ENCODE assay signal across 30 mouse cellular contexts in the genomic region with DNA sequence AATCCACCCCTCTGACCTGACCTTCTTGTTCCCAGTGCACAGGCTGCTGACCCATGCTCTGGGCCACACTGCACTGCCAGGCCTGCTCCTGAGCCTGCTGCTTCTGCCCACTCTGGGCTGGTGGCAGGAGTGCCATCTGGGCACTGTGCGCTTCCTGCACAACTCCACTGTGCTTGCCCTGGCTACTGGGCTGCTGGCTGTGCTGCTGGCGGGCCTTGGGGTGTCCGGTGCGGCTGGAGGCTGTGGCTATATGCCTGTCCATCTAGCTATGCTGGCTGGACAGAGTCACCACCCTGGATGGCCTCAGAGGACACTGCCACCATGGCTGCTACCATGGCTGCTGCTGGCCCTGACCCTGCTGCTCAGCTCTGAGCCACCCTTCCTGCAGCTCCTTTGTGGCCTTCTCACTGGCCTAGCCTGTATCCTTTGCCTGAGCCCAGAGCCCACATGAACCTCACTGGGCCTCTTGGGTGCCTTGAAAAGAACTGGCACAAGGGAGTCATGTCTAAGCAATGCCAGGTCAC. TPM values are rescaled to one million over a fixed set of nuclear protein-coding genes. Genes with fewer than 3 reads are reported as not detected.
DNase-seq lines count a peak whose midpoint lies in the region; ATAC-seq and TF ChIP-seq lines count a peak whose summit lies in the region.
"Had no signal": no experiment of that assay in that cellular context is flagged by ENCODE, and none has a peak within 500 bp of the region (broad histone marks: within the 10 kb centered on the region; RNA-seq: fewer than 3 reads in every experiment).

No protein-coding gene starts in this region.

- H3K27me3 ChIP-seq in hindbrain, embryonic 13.5 days, result no peaks in the 10 kb centered on the region
- H3K27me3 ChIP-seq in hindbrain, embryonic 12.5 days, result no peaks in the 10 kb centered on the region
- no peaks in the 10 kb centered on the region for H3K27me3 ChIP-seq in limb, embryonic 12.5 days
- no peaks in the 10 kb centered on the region for H3K27me3 ChIP-seq in limb, embryonic 10.5 days (ENCODE audit: low read depth, poor library complexity, severe bottlenecking)
- H3K27me3 ChIP-seq: neural tube, embryonic 12.5 days; Patski had no signal

- peak; percentile 58 for DNase-seq in gastrocnemius, adult 2 months
- no peak for DNase-seq in gastrocnemius, postnatal 14 days
- no peak for DNase-seq in limb, embryonic 10.5 days (ENCODE audit: low spot score)
- DNase-seq in skeletal muscle tissue, adult 2 months (ENCODE audit: low read depth, low spot score), result peak; percentile 59
- no peak for DNase-seq in layer of hippocampus, adult 9-11 months
- DNase-seq: adrenal gland, postnatal 10 days; cerebellum, adult 8-10 months; cerebellum, postnatal 25 days; gastrocnemius, postnatal 10 days; heart, adult 18-20 months; heart, postnatal 14 days; kidney, postnatal 36 days; left cerebral cortex, postnatal 4 days; liver; lung, adult 2 months; lung, postnatal 14 days; thymus, adult 18-20 months; thymus, postnatal 25 days had no signal

- intact Hi-C loops in gastrocnemius, adult 2 months (cut with DNase I), result no loop called here
- intact Hi-C loops in gastrocnemius, postnatal 14 days (cut with DNase I; ENCODE audit: low total_unique reads), result no loop called here

- H3K9ac ChIP-seq in hindbrain, embryonic 13.5 days, result peak overlapping the region; percentile 53
- no peak overlapping the region for H3K9ac ChIP-seq in hindbrain, embryonic 12.5 days
- H3K9ac ChIP-seq in limb, embryonic 12.5 days (replicated peaks), result 0 out of 2 replicates have a peak overlapping the region, but pooled peaks have one; percentile 5
- H3K9ac ChIP-seq: liver, embryonic 14.5 days; neural tube, embryonic 12.5 days had no signal

- H3K9me3 ChIP-seq in hindbrain, embryonic 13.5 days, result no peaks in the 10 kb centered on the region
- H3K9me3 ChIP-seq in hindbrain, embryonic 12.5 days (replicated peaks), result no peaks in the 10 kb centered on the region
- no peaks in the 10 kb centered on the region for H3K9me3 ChIP-seq in limb, embryonic 12.5 days
- H3K9me3 ChIP-seq in limb, embryonic 10.5 days (replicated peaks), result no peaks in the 10 kb centered on the region
- H3K9me3 ChIP-seq: midbrain, embryonic 10.5 days; neural tube, embryonic 12.5 days had no signal

- H3K4me3 ChIP-seq in gastrocnemius, adult 2 months, result no peak overlapping the region
- H3K4me3 ChIP-seq in hindbrain, embryonic 13.5 days, result no peak overlapping the region
- H3K4me3 ChIP-seq in hindbrain, embryonic 12.5 days, result no peak overlapping the region
- no peak overlapping the region for H3K4me3 ChIP-seq in limb, embryonic 12.5 days (replicated peaks)
- no peak overlapping the region for H3K4me3 ChIP-seq in limb, embryonic 10.5 days
- H3K4me3 ChIP-seq: layer of hippocampus, adult 2 months; midbrain, embryonic 10.5 days; myocyte; neural tube, embryonic 12.5 days had no signal

- WGBS in hindbrain, embryonic 13.5 days, result 94% methylated on average over 4 of the region's 4 CpGs
- 95% methylated on average over 4 of the region's 4 CpGs for WGBS in hindbrain, embryonic 12.5 days
- 96% methylated on average over 4 of the region's 4 CpGs for WGBS in limb, embryonic 12.5 days
- 96% methylated on average over 4 of the region's 4 CpGs for WGBS in limb, embryonic 10.5 days

- H3K27ac ChIP-seq in gastrocnemius, adult 2 months, result peak overlapping the region; percentile 84
- H3K27ac ChIP-seq in hindbrain, embryonic 13.5 days, result no peak overlapping the region
- no peak overlapping the region for H3K27ac ChIP-seq in hindbrain, embryonic 12.5 days
- no peak overlapping the region for H3K27ac ChIP-seq in limb, embryonic 12.5 days
- no peak overlapping the region for H3K27ac ChIP-seq in limb, embryonic 10.5 days
- H3K27ac ChIP-seq: layer of hippocampus, adult 2 months; liver, embryonic 14.5 days; midbrain, embryonic 10.5 days; neural tube, embryonic 12.5 days had no signal

- H3K36me3 ChIP-seq in hindbrain, embryonic 13.5 days, result peaks cover 30% of the 10 kb centered on the region
- peaks cover 21% of the 10 kb centered on the region; the same call in 1 of the 2 replicates for H3K36me3 ChIP-seq in hindbrain, embryonic 12.5 days
- peaks cover 18% of the 10 kb centered on the region for H3K36me3 ChIP-seq in limb, embryonic 12.5 days
- peaks cover 30% of the 10 kb centered on the region for H3K36me3 ChIP-seq in limb, embryonic 10.5 days

- TF ChIP-seq CTCF in gastrocnemius, adult 2 months (IDR thresholded peaks at IDR 0.05), result no peak

- H3K4me1 ChIP-seq in hindbrain, embryonic 13.5 days (replicated peaks), result peaks cover 20% of the 10 kb centered on the region
- peaks cover 11% of the 10 kb centered on the region for H3K4me1 ChIP-seq in hindbrain, embryonic 12.5 days
- H3K4me1 ChIP-seq in limb, embryonic 12.5 days (replicated peaks), result peaks cover 18% of the 10 kb centered on the region
- H3K4me1 ChIP-seq in limb, embryonic 10.5 days, result peaks cover 25% of the 10 kb centered on the region

- ATAC-seq in hindbrain, embryonic 13.5 days (ENCODE audit: low FRiP score), result no peak
- no peak for ATAC-seq in hindbrain, embryonic 12.5 days (ENCODE audit: low FRiP score)
- ATAC-seq in limb, embryonic 12.5 days (ENCODE audit: insufficient number of reproducible peaks, insufficient read depth, low FRiP score, low TSS enrichment, low read depth), result no peak
- ATAC-seq: forebrain, embryonic 16.5 days; intestine, embryonic 16.5 days; Patski had no signal

- H3K4me2 ChIP-seq in hindbrain, embryonic 13.5 days, result no peak overlapping the region
- H3K4me2 ChIP-seq in hindbrain, embryonic 12.5 days (replicated peaks), result no peak overlapping the region
- H3K4me2 ChIP-seq in limb, embryonic 12.5 days, result no peak overlapping the region
- H3K4me2 ChIP-seq: neural tube, embryonic 12.5 days had no signal

RNA-seq across cellular contexts. Expression of a gene that starts 5.0 kb away (rescaled TPM):
- total RNA-seq in gastrocnemius, adult 2 months (2021), result 10 to 100 TPM; 79.3 to 86.5 TPM
- total RNA-seq in gastrocnemius, postnatal 14 days (2021), result 10 to 100 TPM; 87.0 to 90.4 TPM
- polyA plus RNA-seq in hindbrain, embryonic 13.5 days (2015; fragmentation: Nextera tagmentation; extraction: Ambion mirVana), result 670 and 686 TPM in 2 replicates
- 823 and 828 TPM in 2 replicates for polyA plus RNA-seq in hindbrain, embryonic 12.5 days (2016; fragmentation: Nextera tagmentation; extraction: Ambion mirVana)
- 1,006 and 1,007 TPM in 2 replicates for polyA plus RNA-seq in limb, embryonic 12.5 days (2016; fragmentation: Nextera tagmentation; extraction: Ambion mirVana)
- polyA plus RNA-seq in limb, embryonic 10.5 days (2016; fragmentation: Nextera tagmentation; extraction: Ambion mirVana), result 893 and 996 TPM in 2 replicates

RNA-seq across cellular contexts. Expression of a gene that starts 5.3 kb away (rescaled TPM):
- 10 to 100 TPM; 24.1 to 32.1 TPM for total RNA-seq in gastrocnemius, adult 2 months (2021)
- 10 to 100 TPM; 17.8 to 20.2 TPM for total RNA-seq in gastrocnemius, postnatal 14 days (2021)
- polyA plus RNA-seq in hindbrain, embryonic 13.5 days (2015; fragmentation: Nextera tagmentation; extraction: Ambion mirVana), result 30.9 and 35.6 TPM in 2 replicates
- polyA plus RNA-seq in hindbrain, embryonic 12.5 days (2016; fragmentation: Nextera tagmentation; extraction: Ambion mirVana), result 27.0 and 28.9 TPM in 2 replicates
- 23.2 and 24.8 TPM in 2 replicates for polyA plus RNA-seq in limb, embryonic 12.5 days (2016; fragmentation: Nextera tagmentation; extraction: Ambion mirVana)
- polyA plus RNA-seq in limb, embryonic 10.5 days (2016; fragmentation: Nextera tagmentation; extraction: Ambion mirVana), result 29.0 and 31.6 TPM in 2 replicates

RNA-seq across cellular contexts. Expression of a gene that starts 38.9 kb away (rescaled TPM):
- 1 to 10 TPM; 3.6 to 5.0 TPM for total RNA-seq in gastrocnemius, adult 2 months (2021)
- 10 to 100 TPM in 1 of 2 experiments, 1 to 10 TPM in 1; 8.4 to 12.0 TPM for total RNA-seq in gastrocnemius, postnatal 14 days (2021)
- 19.1 and 20.2 TPM in 2 replicates for polyA plus RNA-seq in hindbrain, embryonic 13.5 days (2015; fragmentation: Nextera tagmentation; extraction: Ambion mirVana)
- polyA plus RNA-seq in hindbrain, embryonic 12.5 days (2016; fragmentation: Nextera tagmentation; extraction: Ambion mirVana), result 39.4 and 41.0 TPM in 2 replicates
- polyA plus RNA-seq in limb, embryonic 12.5 days (2016; fragmentation: Nextera tagmentation; extraction: Ambion mirVana), result 40.5 and 44.9 TPM in 2 replicates
- polyA plus RNA-seq in limb, embryonic 10.5 days (2016; fragmentation: Nextera tagmentation; extraction: Ambion mirVana), result 27.5 and 34.4 TPM in 2 replicates

RNA-seq across cellular contexts. Expression of a gene that starts 46.1 kb away (rescaled TPM):
- not detected for total RNA-seq in gastrocnemius, adult 2 months (2021)
- total RNA-seq in gastrocnemius, postnatal 14 days (2021), result under 1 TPM in 1 of 2 experiments, not detected in 1; 0.25 TPM
- 0.84 and 1.2 TPM in 2 replicates for polyA plus RNA-seq in hindbrain, embryonic 13.5 days (2015; fragmentation: Nextera tagmentation; extraction: Ambion mirVana)
- polyA plus RNA-seq in hindbrain, embryonic 12.5 days (2016; fragmentation: Nextera tagmentation; extraction: Ambion mirVana), result 0.96 and 1.6 TPM in 2 replicates
- polyA plus RNA-seq in limb, embryonic 12.5 days (2016; fragmentation: Nextera tagmentation; extraction: Ambion mirVana), result 2.8 and 3.2 TPM in 2 replicates
- polyA plus RNA-seq in limb, embryonic 10.5 days (2016; fragmentation: Nextera tagmentation; extraction: Ambion mirVana), result 0.34 and 0.51 TPM in 2 replicates
- total RNA-seq: megakaryocyte progenitor cell, adult 5-6 weeks had no signal

RNA-seq across cellular contexts. Expression of a gene that starts 48.0 kb away (rescaled TPM):
- 10 to 100 TPM in 1 of 2 experiments, 1 to 10 TPM in 1; 5.4 to 10.9 TPM for total RNA-seq in gastrocnemius, adult 2 months (2021)
- total RNA-seq in gastrocnemius, postnatal 14 days (2021), result 10 to 100 TPM; 11.9 to 15.8 TPM
- polyA plus RNA-seq in hindbrain, embryonic 13.5 days (2015; fragmentation: Nextera tagmentation; extraction: Ambion mirVana), result 13.8 and 15.9 TPM in 2 replicates
- polyA plus RNA-seq in hindbrain, embryonic 12.5 days (2016; fragmentation: Nextera tagmentation; extraction: Ambion mirVana), result 17.7 and 21.9 TPM in 2 replicates
- 16.4 and 18.2 TPM in 2 replicates for polyA plus RNA-seq in limb, embryonic 12.5 days (2016; fragmentation: Nextera tagmentation; extraction: Ambion mirVana)
- polyA plus RNA-seq in limb, embryonic 10.5 days (2016; fragmentation: Nextera tagmentation; extraction: Ambion mirVana), result 12.1 and 12.3 TPM in 2 replicates
- polyA plus RNA-seq: Patski had no signal

Comparison
In these comparisons a context has a peak if more than half of its experiments do, and no peak if none do; other contexts are left out.
1. DNase-seq: peak in gastrocnemius, adult 2 months (single experiment) and skeletal muscle tissue, adult 2 months (single experiment); none in gastrocnemius, postnatal 14 days (single experiment), limb, embryonic 10.5 days (single experiment) and layer of hippocampus, adult 9-11 months (single experiment).